Mouse (Mus musculus) small intestine, adult 2 months (tissue): ENCODE measurements around the gene Rpp14. TPM values are rescaled to one million over a fixed set of nuclear protein-coding genes. Genes with fewer than 3 reads are reported as not detected.

Source experiments
- H3K27ac ChIP-seq: fragments of 200-500 bp; 2 replicates; pipeline ENCODE4 v1.5.1; 2012; ENCODE audit warnings: low read depth, low read length, control low read depth, inconsistent platforms; ENCODE audit not compliant: insufficient read depth
- H3K27me3 ChIP-seq: fragments of 200-500 bp; 2 replicates; pipeline ENCODE4 v1.6.1; 2012; ENCODE audit warnings: mild to moderate bottlenecking, moderate library complexity, low read length, inconsistent platforms; ENCODE audit not compliant: control insufficient read depth, insufficient read depth
- H3K36me3 ChIP-seq: fragments of 200-500 bp; 2 replicates; pipeline ENCODE4 v1.6.1; 2012; ENCODE audit warnings: mild to moderate bottlenecking, low read length, control low read depth, inconsistent platforms; ENCODE audit not compliant: control insufficient read depth, insufficient read depth
- H3K4me1 ChIP-seq: fragments of 200-500 bp; 2 replicates; pipeline ENCODE4 v1.6.1; 2012; ENCODE audit warnings: low read length, inconsistent platforms, mixed read lengths; ENCODE audit not compliant: control insufficient read depth, insufficient read depth, insufficient read length
- H3K4me3 ChIP-seq: fragments of 200-500 bp; 2 replicates; pipeline ENCODE4 v1.5.1; 2012; ENCODE audit warnings: low read depth, mild to moderate bottlenecking, control low read depth, inconsistent platforms, low read length, moderate library complexity
- CTCF ChIP-seq: fragments of 200-500 bp; IDR thresholded peaks from 2 replicates; pipeline ENCODE4 v1.5.1; 2012; ENCODE audit warnings: low read depth, mild to moderate bottlenecking, control low read depth, inconsistent platforms, low read length, moderate library complexity, mixed read lengths; ENCODE audit not compliant: insufficient replicate concordance, insufficient read length; ENCODE audit errors: extremely low read depth
- POLR2A ChIP-seq: fragments of 200-500 bp; IDR thresholded peaks from 2 replicates; pipeline ENCODE4 v1.6.1; 2012; ENCODE audit warnings: low read depth, mild to moderate bottlenecking, control low read depth, inconsistent platforms, low read length, moderate library complexity
- WGBS: fragments of 180-500 bp; shearing (Covaris S2); methylation state at CpG from one replicate; pipeline ENCODE4 v1.1.7; 2018; 5-methylcytosine and 5-hydroxymethylcytosine counted together
- polyA plus RNA-seq: library from polyadenylated mRNA; depleted of rRNA; stranded (reverse); fragments of >200 nt; gene quantifications from 2 replicates; pipeline ENCODE4 v1.2.3, GENCODE M21; 2012

Gene Rpp14
- polyA plus RNA-seq, 1 experiment = 1.4 TPM

GRCm38 (mm10) chr14:8101886-8102285 is 21.7 kb downstream of the Rpp14 start:
- no peak for TF ChIP-seq CTCF
- no peak for TF ChIP-seq POLR2A
- H3K27ac ChIP-seq = no peak overlapping the region
- 79% methylated on average over 8 of the region's 8 CpGs for WGBS

GRCm38 (mm10) chr14:8102676-8103075 is 22.5 kb downstream of the Rpp14 start:
- TF ChIP-seq POLR2A (no peak), CTCF (no peak)
- Histone ChIP-seq H3K27me3 (no peaks in the 10 kb centered on the region), H3K36me3 (peaks cover 8% of the 10 kb centered on the region), H3K27ac (peak overlapping the region; percentile 54), H3K4me1 (peaks cover 25% of the 10 kb centered on the region), H3K4me3 (no peak overlapping the region)
- WGBS = 17% methylated on average over 12 of the region's 12 CpGs

More at GRCm38 (mm10) chr14:8101886-8102285, 21.7 kb downstream of the Rpp14 start:
- H3K27me3 ChIP-seq = no peaks in the 10 kb centered on the region
- H3K36me3 ChIP-seq = peaks cover 6% of the 10 kb centered on the region
- H3K4me3 ChIP-seq = no peak overlapping the region
- H3K4me1 ChIP-seq = peaks cover 25% of the 10 kb centered on the region

GRCm38 (mm10) chr14:8108047-8108446 is 27.9 kb downstream of the Rpp14 start:
- peak overlapping the region; percentile 26; the same call in 1 of the 2 replicates for H3K27ac ChIP-seq
- H3K4me3 ChIP-seq = no peak overlapping the region
- no peaks in the 10 kb centered on the region for H3K27me3 ChIP-seq
- WGBS = 76% methylated on average over 4 of the region's 4 CpGs
- H3K4me1 ChIP-seq = peaks cover 22% of the 10 kb centered on the region; the same call in 1 of the 2 replicates
- TF ChIP-seq POLR2A = no peak
- TF ChIP-seq CTCF = no peak
- H3K36me3 ChIP-seq = peaks cover 6% of the 10 kb centered on the region; the same call in 1 of the 2 replicates

- no peak overlapping the region for H3K4me3 ChIP-seq
- TF ChIP-seq CTCF (no peak), POLR2A (no peak)
- H3K27me3 ChIP-seq = no peaks in the 10 kb centered on the region
- peaks cover 10% of the 10 kb centered on the region; the same call in 1 of the 2 replicates for H3K36me3 ChIP-seq
- 28% methylated on average over 1 of the region's 1 CpGs for WGBS
- peaks cover 22% of the 10 kb centered on the region; the same call in 1 of the 2 replicates for H3K4me1 ChIP-seq
- peak overlapping the region; percentile 60 for H3K27ac ChIP-seq
Measured at GRCm38 (mm10) chr14:8108976-8109375, 28.8 kb downstream of the Rpp14 start.

GRCm38 (mm10) chr14:8111545-8111944 is 31.4 kb downstream of the Rpp14 start:
- H3K4me3 ChIP-seq = no peak overlapping the region
- 69% methylated on average over 6 of the region's 6 CpGs for WGBS
- no peak for TF ChIP-seq CTCF
- TF ChIP-seq POLR2A = no peak
- peaks cover 10% of the 10 kb centered on the region; the same call in 1 of the 2 replicates for H3K36me3 ChIP-seq
- H3K27ac ChIP-seq = peak overlapping the region; percentile 54
- peaks cover 20% of the 10 kb centered on the region; the same call in 1 of the 2 replicates for H3K4me1 ChIP-seq
- no peaks in the 10 kb centered on the region for H3K27me3 ChIP-seq

- H3K4me3 ChIP-seq = no peak overlapping the region
- no peak for TF ChIP-seq CTCF
- TF ChIP-seq POLR2A = no peak
- peaks cover 7% of the 10 kb centered on the region; the same call in 1 of the 2 replicates for H3K36me3 ChIP-seq
- WGBS = 70% methylated on average over 8 of the region's 8 CpGs
- H3K4me1 ChIP-seq = peaks cover 20% of the 10 kb centered on the region; the same call in 1 of the 2 replicates
- no peaks in the 10 kb centered on the region for H3K27me3 ChIP-seq
- H3K27ac ChIP-seq = peak overlapping the region; percentile 33
Measured at GRCm38 (mm10) chr14:8112036-8112435, 31.9 kb downstream of the Rpp14 start.

- TF ChIP-seq POLR2A (no peak), CTCF (no peak)
- no peak overlapping the region for H3K27ac ChIP-seq
- H3K4me1 ChIP-seq = peaks cover 15% of the 10 kb centered on the region; the same call in 1 of the 2 replicates
- H3K36me3 ChIP-seq = peaks cover 9% of the 10 kb centered on the region; the same call in 1 of the 2 replicates
- no peak overlapping the region for H3K4me3 ChIP-seq
- 97% methylated on average over 2 of the region's 2 CpGs for WGBS
- H3K27me3 ChIP-seq = no peaks in the 10 kb centered on the region
Measured at GRCm38 (mm10) chr14:8113616-8114015, 33.4 kb downstream of the Rpp14 start.
